Mouse (Mus musculus) liver, adult 2 months (tissue): Measurements from ENCODE around the gene Chd6.

Source experiments
- CTCF ChIP-seq: fragments of 200-500 bp; IDR thresholded peaks from 2 replicates; pipeline ENCODE4 v1.5.1; 2011; ENCODE audit warnings: low read depth, low read length, control low read depth
- POLR2A ChIP-seq: fragments of 200-500 bp; IDR thresholded peaks from 2 replicates; pipeline ENCODE4 v1.6.1; 2011; ENCODE audit warnings: low read length, control low read depth; ENCODE audit not compliant: insufficient read depth; ENCODE audit errors: extremely low read depth

GRCm38 (mm10) chr2:160951595-160951994 is 157.3 kb downstream of the Chd6 start:
- TF ChIP-seq POLR2A (no peak), CTCF (no peak)
